Mouse (Mus musculus): ENCODE results near the gene Golga7b. TPM values are rescaled to one million over a fixed set of nuclear protein-coding genes. Genes with fewer than 3 reads are reported as not detected.

Golga7b gene
- total and polyA plus RNA-seq, 3 experiments: 0.27 to 2.0 TPM; not detected in 1

DNA sequence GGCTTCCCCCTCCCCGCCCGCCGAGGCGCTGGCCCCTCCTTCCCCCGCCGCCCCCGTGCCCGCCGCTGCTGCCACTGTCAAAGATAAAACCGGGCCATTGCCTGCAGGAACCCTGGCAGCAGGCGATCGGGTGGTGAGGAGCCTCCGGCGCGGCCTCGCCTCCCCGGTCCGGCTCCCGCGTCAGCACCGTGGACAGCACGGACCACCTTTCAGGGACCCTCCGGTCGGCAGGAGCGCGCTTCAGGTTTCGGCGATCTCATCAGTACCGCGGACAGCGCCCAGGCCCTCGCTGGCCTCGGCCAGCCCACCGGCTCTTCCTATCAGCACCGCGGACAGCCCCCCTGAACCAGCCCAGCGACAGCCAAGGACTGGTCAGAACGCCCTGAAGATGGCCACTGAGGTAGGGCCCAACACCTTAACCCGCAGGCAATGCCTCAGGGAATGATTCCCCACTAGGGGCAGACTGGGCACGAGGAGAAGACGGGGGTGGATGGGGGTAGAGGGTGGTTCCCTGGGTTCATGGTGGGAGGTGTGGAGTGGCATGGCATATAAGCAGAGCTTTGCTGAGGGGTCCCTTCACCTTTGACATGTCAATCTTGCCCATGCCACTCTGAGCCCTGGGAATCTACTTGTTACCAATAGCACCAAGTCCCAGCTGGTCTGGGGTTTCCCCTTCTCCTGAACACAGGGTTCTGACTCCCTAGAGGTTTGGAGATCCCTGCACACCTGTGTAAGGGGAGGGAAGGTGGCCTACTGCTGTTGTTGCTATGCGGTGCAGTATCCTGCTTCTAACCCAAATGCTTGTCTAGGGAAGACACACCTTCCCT lies 8.6 kb downstream of the Golga7b start:
- H3K27me3 ChIP-seq (ENCODE audit: control insufficient read depth in 1 of 2, insufficient read depth in 2 of 2, low read length in 2 of 2): peaks cover 0 to 1% of the 10 kb centered on the region in 2 experiments; a peak in 1 of 4 replicates
- no peaks in the 10 kb centered on the region for H3K4me1 ChIP-seq (ENCODE audit: control insufficient read depth in 1 of 2, insufficient read depth in 2 of 2, low read length in 2 of 2)
- H3K36me3 ChIP-seq (ENCODE audit: control insufficient read depth in 1 of 2, insufficient read depth in 2 of 2, low read length in 2 of 2): no peaks in the 10 kb centered on the region
- H3K9me3 ChIP-seq (replicated peaks; ENCODE audit: insufficient read depth, low read length): no peaks in the 10 kb centered on the region
- TF ChIP-seq POLR2AphosphoS2 (IDR thresholded peaks at IDR 0.05; ENCODE audit: low read length): no peak
- peak; percentile 92 for TF ChIP-seq MXI1 (IDR thresholded peaks at IDR 0.05; ENCODE audit: low read depth, low read length)
- TF ChIP-seq SIN3A (IDR thresholded peaks at IDR 0.05; ENCODE audit: low read length): peak; percentile 98
- peak; percentile 82 for DNase-seq (ENCODE audit: low read depth, low spot score)
- no peak overlapping the region for H3K4me3 ChIP-seq (ENCODE audit: control insufficient read depth in 1 of 2, insufficient read depth in 1 of 2, low read depth in 2 of 2, low read length in 2 of 2)
- H3K27ac ChIP-seq (ENCODE audit: control insufficient read depth, low read depth, low read length): no peak overlapping the region
- no peaks in the 10 kb centered on the region for H3K79me2 ChIP-seq (ENCODE audit: control insufficient read depth, insufficient read depth, low read length, poor library complexity)
- H3K9ac ChIP-seq (ENCODE audit: control insufficient read depth, low read depth, low read length, poor library complexity, severe bottlenecking): no peak overlapping the region

DNA sequence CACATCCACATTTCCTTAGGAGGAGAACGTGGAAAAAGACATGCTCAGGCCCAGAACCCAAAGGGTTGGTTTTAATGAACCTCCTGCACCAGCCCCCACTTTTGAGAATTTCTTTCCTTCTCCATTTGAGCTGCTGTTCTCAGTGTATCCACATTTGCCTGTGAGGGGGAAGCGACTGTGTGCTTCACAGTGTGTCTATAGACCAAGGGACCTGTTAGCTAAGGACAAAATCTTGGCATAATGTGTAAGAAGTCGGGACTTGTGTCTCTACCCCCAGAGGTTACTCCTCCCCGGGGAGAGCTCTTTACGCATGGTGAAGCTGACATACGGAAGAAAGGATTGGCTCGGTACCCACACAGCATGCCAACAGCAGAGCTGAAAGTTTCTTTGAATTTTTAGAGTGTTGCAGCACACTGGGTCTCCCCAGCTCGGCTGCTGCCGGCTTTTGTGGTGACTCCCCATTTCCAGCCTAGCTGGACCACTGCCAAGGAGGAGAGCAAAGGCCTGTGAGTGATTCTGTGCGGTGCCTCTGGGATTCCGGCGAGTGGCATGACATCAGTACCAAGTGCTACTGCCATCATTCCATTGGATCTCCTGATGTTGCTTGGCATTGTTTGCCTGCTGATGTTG lies 9.4 kb downstream of the Golga7b start:
- no peak for TF ChIP-seq ZC3H11A (IDR thresholded peaks at IDR 0.05; ENCODE audit: low read depth, low read length)
- TF ChIP-seq GATA1 (IDR thresholded peaks at IDR 0.05; ENCODE audit: low read depth, low read length): no peak
- TF ChIP-seq ZNF384 (IDR thresholded peaks at IDR 0.05; ENCODE audit: low read depth, low read length): no peak
- no peak for TF ChIP-seq MAZ (IDR thresholded peaks at IDR 0.05; ENCODE audit: low read depth, low read length)
- no peak for TF ChIP-seq TCF12 (IDR thresholded peaks at IDR 0.05; ENCODE audit: low read depth, low read length)
- TF ChIP-seq ZMIZ1 (IDR thresholded peaks at IDR 0.05; ENCODE audit: low read depth, low read length): no peak
- no peaks in the 10 kb centered on the region for H3K79me2 ChIP-seq (ENCODE audit: control insufficient read depth, insufficient read depth, low read length, poor library complexity)
- no peak for DNase-seq (ENCODE audit: low read depth, low spot score)
- no peaks in the 10 kb centered on the region for H3K9me3 ChIP-seq (replicated peaks; ENCODE audit: insufficient read depth, low read length)
- no peaks in the 10 kb centered on the region for H3K4me1 ChIP-seq (ENCODE audit: control insufficient read depth in 1 of 2, insufficient read depth in 2 of 2, low read length in 2 of 2)
- no peak overlapping the region for H3K9ac ChIP-seq (ENCODE audit: control insufficient read depth, low read depth, low read length, poor library complexity, severe bottlenecking)
- no peak overlapping the region for H3K27ac ChIP-seq (ENCODE audit: control insufficient read depth, low read depth, low read length)
- no peak overlapping the region for H3K4me3 ChIP-seq (ENCODE audit: control insufficient read depth in 1 of 2, insufficient read depth in 1 of 2, low read depth in 2 of 2, low read length in 2 of 2)
- H3K27me3 ChIP-seq (ENCODE audit: control insufficient read depth in 1 of 2, insufficient read depth in 2 of 2, low read length in 2 of 2): peaks cover 1 to 2% of the 10 kb centered on the region in 2 experiments; a peak in 1 of 4 replicates
- H3K36me3 ChIP-seq (ENCODE audit: control insufficient read depth in 1 of 2, insufficient read depth in 2 of 2, low read length in 2 of 2): no peaks in the 10 kb centered on the region

DNA sequence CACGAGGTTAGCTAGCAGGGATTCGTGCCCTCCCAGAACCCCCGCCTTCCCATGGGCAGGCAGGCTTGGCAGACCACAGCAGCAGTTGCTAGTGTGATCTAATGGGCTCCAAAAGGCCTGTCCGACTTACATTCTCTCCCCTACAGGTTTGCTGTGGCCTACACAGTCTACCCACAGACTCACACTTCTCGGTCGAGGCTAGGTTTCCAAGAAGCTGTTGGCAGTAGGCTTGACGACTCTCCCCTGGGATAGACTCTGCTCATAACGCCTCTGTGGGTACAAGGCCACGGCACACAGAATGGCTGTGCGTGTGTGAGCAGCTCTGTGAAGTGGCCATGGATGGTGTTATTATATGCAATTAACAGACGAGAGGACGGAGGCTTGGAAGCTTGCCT lies 9.9 kb downstream of the Golga7b start:
- Histone ChIP-seq H3K79me2 (ENCODE audit: control insufficient read depth, insufficient read depth, low read length, poor library complexity) (no peaks in the 10 kb centered on the region), H3K27ac (ENCODE audit: control insufficient read depth, low read depth, low read length) (no peak overlapping the region), H3K36me3 (ENCODE audit: control insufficient read depth in 1 of 2, insufficient read depth in 2 of 2, low read length in 2 of 2) (no peaks in the 10 kb centered on the region), H3K9ac (ENCODE audit: control insufficient read depth, low read depth, low read length, poor library complexity, severe bottlenecking) (no peak overlapping the region), H3K9me3 (replicated peaks; ENCODE audit: insufficient read depth, low read length) (no peaks in the 10 kb centered on the region), H3K4me1 (ENCODE audit: control insufficient read depth in 1 of 2, insufficient read depth in 2 of 2, low read length in 2 of 2) (no peaks in the 10 kb centered on the region), H3K4me3 (ENCODE audit: control insufficient read depth in 1 of 2, insufficient read depth in 1 of 2, low read depth in 2 of 2, low read length in 2 of 2) (no peak overlapping the region), H3K27me3 (ENCODE audit: control insufficient read depth in 1 of 2, insufficient read depth in 2 of 2, low read length in 2 of 2) (peaks cover 1 to 2% of the 10 kb centered on the region in 2 experiments; a peak in 1 of 4 replicates)
- TF ChIP-seq EP300 (IDR thresholded peaks at IDR 0.05; ENCODE audit: low read depth in 1 of 2, low read length in 2 of 2) (no peak), MAX (IDR thresholded peaks at IDR 0.05; ENCODE audit: low read length) (no peak), NELFE (IDR thresholded peaks at IDR 0.05; ENCODE audit: low read depth, low read length) (no peak), UBTF (IDR thresholded peaks at IDR 0.05; ENCODE audit: borderline replicate concordance, insufficient read depth, low read depth, low read length) (no peak), USF2 (IDR thresholded peaks at IDR 0.05; ENCODE audit: borderline replicate concordance in 1 of 2, insufficient read depth in 1 of 2, low read depth in 1 of 2, low read length in 2 of 2) (no peak), USF1 (IDR thresholded peaks at IDR 0.05; ENCODE audit: low read depth, low read length) (no peak), ETS1 (IDR thresholded peaks at IDR 0.05; ENCODE audit: low read depth, low read length) (no peak), ZKSCAN1 (IDR thresholded peaks at IDR 0.05; ENCODE audit: low read depth, low read length) (no peak), GATA1 (IDR thresholded peaks at IDR 0.05; ENCODE audit: low read depth, low read length) (no peak), GABPA (IDR thresholded peaks at IDR 0.05; ENCODE audit: low read depth, low read length) (no peak), BHLHE40 (IDR thresholded peaks at IDR 0.05; ENCODE audit: borderline replicate concordance, low read depth, low read length) (no peak), ZC3H11A (IDR thresholded peaks at IDR 0.05; ENCODE audit: low read depth, low read length) (no peak), MXI1 (IDR thresholded peaks at IDR 0.05; ENCODE audit: low read depth, low read length) (no peak)
- no peak for DNase-seq (ENCODE audit: low read depth, low spot score)
